Mouse (Mus musculus): ENCODE data around the gene Wfdc15b.

DNA sequence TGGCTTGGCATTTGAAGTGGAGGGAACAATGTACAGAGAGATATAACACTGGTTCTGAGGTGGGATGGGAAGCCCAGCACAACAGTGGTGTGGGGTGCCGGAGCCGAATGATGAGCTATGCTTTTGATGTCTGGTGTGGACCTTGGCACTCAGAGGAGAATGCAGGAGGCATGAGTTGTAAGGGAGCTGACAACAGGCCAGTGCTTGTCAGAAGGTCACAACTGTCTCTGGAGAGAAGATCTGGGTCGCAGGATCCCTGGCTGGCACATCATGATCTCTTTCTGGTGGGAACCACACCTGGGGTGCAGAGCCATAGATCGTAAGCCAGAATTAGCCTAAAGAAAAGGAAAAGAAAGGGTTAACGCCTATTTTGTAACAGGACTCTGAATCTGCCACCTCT, 43.6 kb downstream of the Wfdc15b start:
- no peak for TF ChIP-seq POLR2A (IDR thresholded peaks at IDR 0.05; ENCODE audit: insufficient read length, low read depth)
- TF ChIP-seq USF1 (IDR thresholded peaks at IDR 0.05; ENCODE audit: low read depth), result no peak
- TF ChIP-seq TCF12 (IDR thresholded peaks at IDR 0.05; ENCODE audit: insufficient read depth, poor library complexity, severe bottlenecking), result no peak
- TF ChIP-seq CEBPB (IDR thresholded peaks at IDR 0.05; ENCODE audit: insufficient read depth, poor library complexity, severe bottlenecking), result no peak
- no peak for TF ChIP-seq MAX (IDR thresholded peaks at IDR 0.05; ENCODE audit: low read depth)
- no peak for TF ChIP-seq REST (IDR thresholded peaks at IDR 0.05; ENCODE audit: insufficient read depth, insufficient read length)
- no peak for TF ChIP-seq POLR2AphosphoS2 (IDR thresholded peaks at IDR 0.05; ENCODE audit: insufficient read length, low read depth)

Data from myocyte (in vitro differentiated cells).